Mouse (Mus musculus) neural tube, postnatal 0 days (tissue): Measurements from ENCODE around the gene Clk1. TPM values are rescaled to one million over a fixed set of nuclear protein-coding genes. Genes with fewer than 3 reads are reported as not detected.

ENCODE experiments used
- polyA plus RNA-seq: library from polyadenylated mRNA; unstranded; fragments of >200 nt; fragmentation: Nextera tagmentation; extraction: Ambion mirVana; gene quantifications from 2 replicates; pipeline ENCODE4 v1.2.1, GENCODE M21; 2015

Clk1 gene
- 103 and 115 TPM in 2 replicates for polyA plus RNA-seq

GRCm38 (mm10) chr1:58423371-58424248 is at the start of gene Clk1:
Clk1 (minus strand) TSS chr1:58424066.

GRCm38 (mm10) chr1:58445143-58445722 is 21.4 kb upstream of the Clk1 start, which contains the start of the genes Nif3l1 and Ppil3:
Nif3l1 (plus strand) TSS chr1:58445151.
Ppil3 (minus strand) TSS chr1:58445486.

GRCm38 (mm10) chr1:58392652-58393283 is 31.1 kb downstream of the Clk1 start, which contains the start of gene Bzw1:
Bzw1 (plus strand) TSS chr1:58392898.

Other genes with a start within 250 kb of the Clk1 start
- gene Aox4, start 213.7 kb downstream of the Clk1 start, polyA plus RNA-seq = 0.35 and 0.87 TPM in 2 replicates
- 0.05 TPM in 1 of 2 replicates, not detected in the other for gene Aox2, start 145.7 kb downstream of the Clk1 start, polyA plus RNA-seq
- 282 and 334 TPM in 2 replicates for gene Bzw1, start 31.2 kb downstream of the Clk1 start, polyA plus RNA-seq
- 34.8 and 35.2 TPM in 2 replicates for gene Nif3l1, start 21.1 kb upstream of the Clk1 start, polyA plus RNA-seq
- 54.7 and 55.1 TPM in 2 replicates for gene Ppil3, start 21.4 kb upstream of the Clk1 start, polyA plus RNA-seq
- 19.4 and 20.8 TPM in 2 replicates for gene Orc2, start 81.0 kb upstream of the Clk1 start, polyA plus RNA-seq
- 11.3 and 13.3 TPM in 2 replicates for gene Fam126b, start 162.3 kb upstream of the Clk1 start, polyA plus RNA-seq
- 245 and 262 TPM in 2 replicates for gene Ndufb3, start 162.3 kb upstream of the Clk1 start, polyA plus RNA-seq